Mouse (Mus musculus) kidney, postnatal 25 days (tissue): ENCODE data around the gene BC100530.
"Not testable (repeated sequence)": the region's sequence is repeated elsewhere in the genome, so short reads cannot be mapped to it uniquely, and the experiment has no call there.

Experiments used
- DNase-seq, 2 experiments: peaks; one replicate each; pipeline ENCODE4 v3.0.0; 2021; ENCODE audit warnings: mixed read lengths in 2 of 2

Gene BC100530

DNA sequence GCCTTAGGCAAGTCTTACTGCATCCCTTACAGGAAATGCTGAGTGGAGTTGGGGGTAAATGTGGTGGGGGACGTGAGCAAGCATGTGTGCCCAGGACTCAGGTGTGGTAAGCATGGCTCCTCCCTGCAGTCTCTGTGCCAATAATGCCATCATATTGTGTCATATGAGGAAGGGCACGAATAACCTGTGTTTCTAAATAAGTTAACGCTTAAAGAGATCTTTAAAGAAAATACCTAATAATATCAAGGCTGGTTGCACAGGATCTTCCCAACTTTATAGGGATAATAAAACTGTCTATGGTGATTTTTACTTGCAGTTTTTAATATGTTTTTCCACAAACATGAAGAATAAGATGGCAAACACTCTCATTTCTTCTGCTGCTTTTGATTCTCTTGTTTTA, at the start of gene BC100530:
TSS of gene BC100530 (minus strand) at position 101 of the 400 bp plus-strand sequence.
- DNase-seq = not testable (repeated sequence)

DNA sequence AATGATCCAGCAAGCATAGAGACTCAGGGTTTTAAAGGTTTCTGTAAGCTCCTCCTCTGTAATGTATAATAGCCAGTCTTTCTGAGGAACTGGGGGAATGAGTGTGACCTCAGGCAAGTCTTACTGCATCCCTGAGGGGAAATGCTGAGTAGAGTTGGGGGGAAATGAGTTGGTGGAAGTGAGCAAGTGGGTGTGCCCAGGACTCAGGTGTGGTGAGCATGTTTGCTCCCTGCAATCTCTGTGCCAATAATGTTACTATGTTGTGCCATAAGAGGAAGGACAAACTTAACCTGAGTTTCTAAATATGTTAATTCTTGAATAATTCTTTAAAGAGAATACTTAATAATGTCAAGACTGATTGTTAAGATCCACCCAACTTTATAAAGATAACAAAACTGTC, 40.8 kb upstream of the BC100530 start, which contains the start of gene Stfa2:
TSS of gene Stfa2 (minus strand) at position 101 of the 400 bp plus-strand sequence.
- no peak for DNase-seq

DNA sequence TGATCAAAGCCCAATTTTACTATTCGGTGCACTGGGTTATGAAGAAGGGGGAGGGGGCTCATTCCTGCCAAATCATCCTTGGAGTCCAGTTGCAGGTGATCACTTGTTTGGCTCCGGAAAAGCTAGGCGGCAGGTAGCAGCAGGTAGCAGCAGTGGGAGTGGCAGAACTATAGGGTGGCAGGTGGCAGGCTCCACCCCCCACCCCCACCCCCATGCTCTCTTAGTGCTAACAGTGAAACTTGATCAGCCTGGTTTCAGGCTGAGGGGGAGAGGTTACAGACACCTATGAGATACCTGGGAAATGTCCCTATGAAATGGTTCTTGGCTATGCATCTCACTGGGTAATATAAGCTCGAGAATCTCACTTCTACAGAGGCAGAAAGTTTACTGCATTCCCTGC, 21.5 kb upstream of the BC100530 start:
- DNase-seq = no peak

DNA sequence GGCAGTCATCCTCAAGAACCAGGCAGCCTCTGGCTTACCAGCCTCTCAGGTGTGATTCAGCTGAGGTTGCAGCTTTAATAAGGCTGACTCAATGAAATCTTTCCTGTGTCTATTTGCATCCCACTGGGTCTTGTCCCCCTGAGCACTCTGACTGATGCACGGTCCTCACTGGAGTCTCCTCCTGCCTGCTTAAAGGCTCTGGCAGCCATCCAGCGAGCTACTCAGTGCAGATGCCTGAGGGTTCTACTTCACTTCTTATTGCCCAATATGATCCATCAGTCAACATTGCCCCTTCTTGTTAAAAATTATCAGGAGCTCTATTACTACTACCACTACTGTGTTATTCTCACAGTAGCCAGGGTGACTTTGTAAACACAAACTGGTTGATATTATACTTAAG, 30.4 kb downstream of the BC100530 start:
- DNase-seq = peak; percentile 6 to 38

DNA sequence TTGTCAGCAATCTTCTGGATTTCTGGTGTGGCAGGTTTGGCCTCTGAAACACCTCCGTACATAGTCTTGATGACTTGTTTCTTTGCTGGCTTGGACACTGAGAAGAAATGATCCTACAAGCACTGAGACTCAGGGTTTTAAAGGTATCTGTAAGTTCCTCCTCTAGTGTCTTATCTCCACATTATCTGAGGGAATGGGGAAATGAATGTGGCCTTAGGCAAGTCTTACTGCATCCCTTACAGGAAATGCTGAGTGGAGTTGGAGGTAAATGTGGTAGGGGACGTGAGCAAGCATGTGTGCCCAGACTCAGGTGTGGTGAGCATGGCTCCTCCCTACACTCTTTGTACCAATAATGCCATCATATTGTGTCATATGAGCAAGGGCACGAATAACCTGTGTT, 33.3 kb downstream of the BC100530 start, which contains the start of gene BC117090:
TSS of gene BC117090 (minus strand) at position 101 of the 400 bp plus-strand sequence.
- no peak for DNase-seq

DNA sequence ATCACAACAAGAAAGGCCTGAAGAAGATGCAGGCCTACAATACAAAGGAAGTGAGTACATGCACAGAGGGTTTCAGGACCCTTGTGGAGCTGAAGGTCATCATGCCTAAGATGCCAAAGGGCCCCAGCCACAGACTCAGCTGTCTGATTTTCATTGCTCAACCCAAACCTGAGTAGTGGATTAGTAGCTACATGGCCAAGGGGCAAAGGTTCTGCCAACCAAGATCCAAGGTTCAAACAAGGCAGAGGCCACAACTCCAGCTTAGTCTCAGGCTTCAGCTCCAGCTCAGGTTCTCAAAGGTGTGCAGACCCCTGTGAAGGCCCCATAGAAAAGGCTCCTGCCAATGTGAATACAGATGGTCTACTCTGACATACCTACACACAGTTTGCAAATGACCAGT, 48.3 kb downstream of the BC100530 start:
- peak; percentile 6 to 39 for DNase-seq

DNA sequence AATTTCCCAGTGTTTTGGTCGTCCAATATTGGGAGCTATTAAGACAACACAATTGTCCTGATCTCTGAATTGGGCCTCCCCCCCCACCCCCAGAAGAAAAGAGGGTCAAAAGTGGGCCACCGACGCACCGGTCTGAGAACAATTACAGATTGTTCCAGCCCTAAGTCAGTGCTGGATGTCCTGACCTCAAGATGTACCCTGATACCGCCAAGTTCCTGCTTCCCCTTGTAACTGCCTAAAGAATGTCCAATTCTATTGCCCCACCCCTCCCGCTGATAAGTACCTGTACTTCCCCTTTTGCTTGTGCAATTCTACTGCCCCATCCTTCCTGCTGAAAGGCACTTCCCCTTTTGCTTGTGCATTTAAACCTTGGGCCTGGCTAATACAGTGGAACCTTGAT, 51.4 kb downstream of the BC100530 start:
- not testable (repeated sequence) for DNase-seq
